Mouse (Mus musculus) c-Kit-positive CD71-positive TER-119-negative erythroid progenitor cells, embryonic 14.5 days (primary cell): ENCODE measurements at regions not wholly inside any gene's neighbourhood (a gene's known extent, or its start where the extent isn't known, plus 50 kb on each side); places are given as distances from the start of the nearest gene placed in this dataset.

Experiments
- DNase-seq: peaks from one replicate; pipeline ENCODE4 v3.0.0-alpha.2; 2013; ENCODE audit warnings: low read depth

DNA sequence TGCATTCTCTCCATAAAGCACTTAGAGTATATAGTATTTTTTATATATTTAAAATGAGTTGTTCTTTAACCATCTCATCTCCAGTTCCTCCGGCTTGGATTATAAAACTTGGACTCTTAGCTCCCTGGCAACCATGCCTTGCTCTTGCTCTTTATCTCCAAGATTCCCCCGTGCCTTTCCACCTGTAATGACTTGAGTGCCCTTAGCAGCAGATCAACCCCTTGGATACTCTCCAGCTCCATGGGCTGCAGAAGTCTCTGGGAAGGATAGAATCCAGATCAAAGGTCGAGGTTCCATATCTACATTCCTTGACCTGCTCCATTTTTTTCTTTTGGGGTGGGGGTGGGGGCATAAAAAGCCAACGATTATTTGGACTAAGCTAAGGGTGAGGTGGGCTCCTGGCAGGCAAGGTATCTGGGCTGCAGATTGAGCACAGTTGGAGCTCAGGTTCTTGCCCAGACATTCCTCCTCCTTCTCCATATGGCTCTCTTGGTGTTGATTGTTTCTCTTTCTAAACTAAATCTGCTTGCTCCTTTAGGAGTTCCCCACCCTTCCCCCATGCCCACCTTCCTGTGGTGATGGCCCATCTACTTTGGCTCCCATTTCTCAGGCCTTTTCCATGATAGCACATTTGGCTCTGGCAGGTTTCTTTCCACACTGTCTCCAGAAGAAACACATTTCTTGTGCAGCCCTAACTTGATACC is 460.9 kb downstream of the Epha4 start:
- DNase-seq: no peak

DNA sequence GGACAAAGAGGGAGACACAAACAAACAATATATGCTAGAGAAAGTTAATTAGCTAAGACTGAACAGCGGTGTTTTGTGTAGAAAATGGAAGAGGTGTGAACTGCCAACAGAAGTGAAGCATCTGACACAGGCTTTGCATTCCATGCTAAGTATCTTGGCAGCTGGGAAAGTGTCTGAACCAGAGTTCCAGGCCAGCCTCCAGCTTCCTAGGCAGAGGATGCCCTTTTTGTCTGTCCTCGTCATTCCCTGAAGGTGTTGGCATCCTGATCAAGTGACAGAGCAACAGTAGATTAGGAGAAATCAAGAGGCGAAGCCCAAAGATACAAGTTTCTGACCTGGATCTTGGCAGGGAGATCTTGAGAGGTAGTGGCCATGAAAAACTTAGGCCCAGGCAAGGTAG is 452.4 kb downstream of the Epha4 start:
- DNase-seq: no peak

DNA sequence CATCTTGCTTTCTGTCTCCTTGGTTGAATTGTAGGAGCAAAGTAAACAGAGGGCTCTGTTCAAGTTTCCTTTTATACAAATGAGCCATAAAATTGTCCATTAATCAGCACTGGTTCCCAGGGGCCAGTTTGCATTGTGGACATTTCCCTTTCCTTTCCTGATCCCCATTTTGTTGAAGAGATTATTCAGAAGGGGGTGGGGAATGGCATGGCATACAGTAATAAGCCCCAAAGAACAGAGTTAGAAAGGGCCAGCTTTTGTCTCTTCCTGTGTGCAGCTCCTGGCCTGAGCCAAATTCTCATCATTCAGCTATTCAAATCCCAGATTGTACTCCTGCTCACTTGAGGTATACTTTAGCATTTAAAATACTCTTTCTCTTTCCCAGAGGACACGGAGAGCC is 441.8 kb downstream of the Epha4 start:
- DNase-seq: no peak

DNA sequence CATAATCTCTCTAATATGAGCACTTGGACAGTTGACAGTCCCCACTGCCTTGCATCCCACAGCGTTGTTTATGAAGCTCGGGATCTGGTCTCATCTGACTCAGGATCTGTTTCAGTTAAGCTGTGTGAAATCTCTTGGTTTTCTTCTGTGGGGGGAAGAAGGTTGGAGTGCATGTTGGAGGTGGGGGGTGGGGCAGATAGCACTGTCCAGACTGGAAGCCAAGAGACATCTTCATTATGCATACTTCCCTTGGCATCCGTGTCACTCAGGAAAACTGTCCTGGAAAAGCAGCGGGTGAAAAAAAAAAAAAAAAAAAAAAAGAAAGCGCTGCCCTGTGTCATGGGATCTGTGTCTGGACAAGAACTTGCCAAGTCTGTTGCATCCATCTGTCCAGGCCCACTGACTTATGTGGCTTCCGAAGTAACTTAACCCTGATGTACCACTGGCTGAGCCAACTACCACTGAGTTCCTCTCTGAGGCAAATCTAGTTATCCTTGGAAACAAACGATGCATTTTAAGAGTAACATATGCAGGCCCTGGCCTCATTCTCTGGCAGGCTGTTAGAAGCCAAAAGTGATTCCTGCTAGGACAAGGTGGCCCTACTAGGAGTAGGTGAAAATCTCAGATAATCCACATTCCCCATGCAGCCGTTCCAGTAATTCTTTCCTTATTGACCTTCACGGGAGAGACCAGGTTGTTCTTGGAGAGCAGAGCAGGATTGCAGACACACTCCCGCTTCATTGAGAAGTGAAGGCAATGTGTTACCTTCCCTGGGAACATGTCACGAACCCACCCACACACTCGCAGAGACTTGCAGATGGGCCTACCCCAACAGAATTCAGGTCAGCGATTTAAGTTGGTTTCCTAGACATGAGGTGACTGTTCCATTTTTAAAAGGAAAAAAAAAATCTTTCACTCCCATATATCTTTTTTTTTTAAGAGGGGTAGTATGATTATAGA is 439.7 kb downstream of the Epha4 start:
- DNase-seq: no peak

DNA sequence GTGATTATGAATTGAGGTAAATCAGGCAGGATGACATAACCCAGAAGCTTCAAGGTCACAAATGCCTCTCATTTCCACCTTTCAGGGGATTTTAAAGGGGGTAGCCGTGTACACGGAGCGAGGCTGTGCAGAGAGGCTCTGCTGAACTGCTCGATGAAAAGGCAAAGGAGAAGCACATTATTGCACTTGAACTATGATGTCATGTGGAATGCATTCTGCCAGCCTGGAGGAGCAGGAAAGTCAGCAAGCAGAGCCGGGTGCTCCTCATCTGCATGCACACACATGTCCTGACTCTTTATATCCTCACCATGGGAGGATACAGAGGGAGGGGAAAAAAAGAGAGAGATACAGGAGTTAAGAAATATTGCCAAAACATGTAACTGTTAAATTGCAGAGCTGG is 434.1 kb downstream of the Epha4 start:
- no peak for DNase-seq

DNA sequence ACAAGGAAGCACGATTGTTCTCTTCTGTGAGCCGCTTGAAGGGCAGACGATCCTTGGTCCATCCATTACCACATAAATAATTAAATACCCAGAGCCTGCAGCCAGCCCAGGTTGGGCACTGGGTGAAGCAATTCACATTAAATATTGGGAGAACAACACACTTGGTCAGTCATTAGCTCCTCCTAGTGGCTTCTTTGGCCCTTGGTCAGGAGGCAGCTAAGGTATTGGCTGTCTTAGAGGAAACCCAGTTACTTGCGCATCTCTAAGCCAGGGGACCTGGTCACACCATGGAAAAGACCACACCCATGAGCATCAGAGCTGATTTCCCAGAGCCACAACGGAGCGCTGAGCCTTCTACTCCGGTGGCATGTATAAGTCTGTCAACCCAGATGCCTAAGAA is 433.2 kb downstream of the Epha4 start:
- DNase-seq: no peak

DNA sequence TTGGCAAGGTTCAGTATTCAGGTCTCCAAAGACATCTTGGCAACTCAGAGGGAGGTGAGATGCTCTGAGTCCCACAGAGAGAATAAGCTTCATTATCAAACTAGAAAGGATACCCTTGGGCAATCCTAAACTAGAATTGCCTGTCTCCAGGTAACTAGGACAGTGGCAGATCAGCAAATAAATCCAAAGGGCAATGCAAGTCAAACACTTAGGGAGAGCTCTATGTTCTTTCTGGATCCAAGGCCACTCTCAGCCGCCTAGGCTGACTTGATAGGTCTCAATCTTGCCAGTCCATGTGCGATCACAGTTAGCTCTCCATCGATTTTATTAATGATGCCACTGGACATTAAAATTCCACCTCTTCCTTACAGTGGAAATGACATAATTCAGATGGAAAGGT is 432.5 kb downstream of the Epha4 start:
- DNase-seq: no peak

DNA sequence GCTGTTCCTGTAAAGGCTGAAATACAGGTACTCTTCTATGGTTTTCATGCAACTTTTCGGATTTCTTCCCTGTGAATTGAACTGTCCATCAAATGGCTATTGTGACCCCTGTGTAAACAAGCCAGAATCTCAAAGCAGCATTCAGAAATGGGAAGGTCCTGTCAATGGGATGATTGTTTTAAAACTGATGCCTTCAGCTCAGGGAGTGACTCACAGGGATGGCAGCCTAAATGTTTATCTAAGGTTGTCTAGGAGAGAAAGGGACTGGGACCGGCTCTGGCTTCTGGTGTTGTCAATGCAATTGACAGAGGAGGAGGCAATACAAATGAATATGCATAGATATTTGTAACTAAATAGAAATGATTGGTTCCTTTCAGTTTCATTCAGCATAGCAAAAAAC is 421.3 kb downstream of the Epha4 start:
- no peak for DNase-seq

DNA sequence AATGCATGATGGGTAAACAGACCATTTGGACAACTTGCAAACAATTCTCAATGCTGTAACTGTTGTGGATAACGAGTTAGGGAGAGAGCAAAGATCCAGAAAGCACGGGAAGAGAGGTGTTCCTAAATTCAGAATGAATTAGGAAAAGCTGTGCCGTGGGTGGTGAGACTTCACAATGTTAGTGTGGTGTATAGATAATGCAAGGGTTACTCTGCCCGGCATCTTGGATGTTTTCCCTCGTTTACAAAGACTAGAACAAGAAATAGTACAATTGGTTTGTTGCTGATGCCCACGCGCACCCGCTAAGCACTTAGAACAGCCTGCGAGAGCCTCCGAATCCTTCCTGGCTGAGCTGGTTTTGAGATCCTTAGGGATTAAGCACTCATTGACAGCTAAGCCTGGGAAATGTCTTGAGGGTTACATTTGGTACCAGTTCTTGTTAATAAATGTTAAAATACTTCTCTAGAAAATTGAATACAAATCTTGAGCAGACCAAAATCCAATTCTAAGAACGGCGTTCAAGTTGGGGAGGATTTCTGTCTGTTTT is 413.1 kb downstream of the Epha4 start:
- DNase-seq: no peak

DNA sequence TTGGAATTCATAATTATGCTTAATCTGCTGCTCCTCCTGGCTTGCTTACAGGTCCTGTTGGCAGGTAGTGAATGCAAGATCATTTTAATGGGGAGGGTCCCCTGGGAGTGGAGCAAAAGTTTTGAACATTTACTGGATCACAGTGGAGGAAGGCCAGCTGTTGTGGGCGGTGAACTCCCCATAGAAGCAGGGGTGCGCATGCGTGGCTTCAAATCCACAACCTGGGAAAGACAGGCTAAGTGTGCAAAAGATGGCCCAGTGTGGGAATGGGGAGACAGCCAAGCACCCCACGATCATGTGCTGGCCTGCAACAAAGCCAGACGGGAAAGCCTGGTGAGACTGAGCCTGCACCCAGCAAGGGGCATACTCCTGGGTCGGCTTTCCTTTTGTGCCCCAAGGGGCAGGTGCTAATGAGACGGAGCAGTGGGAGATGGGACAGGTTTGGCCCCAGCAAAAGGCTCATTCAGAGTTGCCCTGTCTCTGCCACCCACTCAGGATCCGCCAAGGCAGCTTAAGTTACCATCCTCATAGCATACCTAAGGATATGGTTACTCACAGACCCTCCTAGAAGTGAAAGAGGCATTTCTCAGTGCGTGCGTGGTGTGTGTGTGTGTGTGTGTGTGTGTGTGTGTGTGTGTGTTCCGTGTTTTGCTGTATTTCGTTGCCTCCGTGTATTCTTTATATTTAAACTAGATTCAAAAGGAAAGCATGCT is 412.3 kb downstream of the Epha4 start:
- no peak for DNase-seq

DNA sequence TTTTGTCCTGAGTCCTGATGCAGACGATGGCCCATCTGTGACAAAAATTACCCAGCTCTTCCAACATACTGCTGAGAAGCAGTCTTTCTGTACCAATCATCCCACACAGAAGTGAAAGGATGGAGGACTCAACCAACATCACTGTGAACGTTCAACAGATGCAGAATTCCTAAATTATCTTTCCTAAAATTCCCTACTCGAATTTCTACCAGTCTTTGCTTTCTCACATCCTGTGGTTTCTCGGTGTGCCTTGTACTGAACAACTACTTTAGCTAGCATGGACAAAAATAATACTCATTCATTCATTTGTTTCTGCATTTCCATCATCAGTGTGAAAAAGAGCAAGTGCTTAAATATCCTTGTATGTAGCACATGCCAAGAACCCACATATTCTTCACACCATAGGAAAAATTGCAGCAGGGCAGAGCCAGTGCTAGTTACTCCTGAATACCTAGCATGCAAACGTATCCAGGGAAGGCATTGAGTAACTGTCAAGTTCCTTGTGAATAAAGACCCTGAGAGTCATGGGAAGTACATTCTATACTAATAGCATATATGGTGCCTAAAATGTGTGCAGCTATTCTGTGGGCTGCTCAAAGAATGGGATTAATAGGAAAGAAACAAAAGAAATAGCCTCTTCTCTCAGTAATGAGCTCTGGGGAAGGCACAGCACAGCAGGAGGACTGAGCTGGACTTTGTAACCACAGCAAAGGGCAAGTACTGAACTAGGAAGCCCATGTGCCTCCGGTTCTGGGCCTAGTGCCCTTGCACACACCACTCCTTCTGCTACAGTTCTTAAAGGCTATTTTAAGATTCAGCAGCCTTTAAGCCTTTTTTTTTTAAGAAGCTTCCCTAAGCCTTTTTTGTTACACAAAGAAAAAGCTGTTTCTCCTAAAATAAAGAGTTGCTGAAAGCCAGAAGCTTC is 404.8 kb downstream of the Epha4 start:
- no peak for DNase-seq

DNA sequence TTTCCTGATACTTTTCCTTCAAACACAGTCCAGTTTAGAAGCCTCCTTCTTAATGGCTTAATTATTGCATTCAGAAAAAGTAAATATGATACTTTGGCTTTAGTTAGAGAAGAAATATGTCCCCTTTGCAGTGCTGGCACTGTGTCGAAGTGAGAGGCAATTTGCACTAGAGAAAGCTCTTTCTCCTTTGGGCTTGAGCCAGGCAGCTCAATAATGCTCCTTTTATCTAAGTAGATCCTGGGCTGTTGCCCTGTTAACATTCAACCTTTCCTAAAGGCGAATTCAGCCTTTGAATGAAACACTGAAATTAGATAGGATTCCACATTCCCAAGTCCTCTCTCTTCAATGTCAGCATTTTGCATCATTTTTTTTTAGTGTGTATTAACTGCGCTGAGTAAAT is 386.5 kb downstream of the Epha4 start:
- no peak for DNase-seq

DNA sequence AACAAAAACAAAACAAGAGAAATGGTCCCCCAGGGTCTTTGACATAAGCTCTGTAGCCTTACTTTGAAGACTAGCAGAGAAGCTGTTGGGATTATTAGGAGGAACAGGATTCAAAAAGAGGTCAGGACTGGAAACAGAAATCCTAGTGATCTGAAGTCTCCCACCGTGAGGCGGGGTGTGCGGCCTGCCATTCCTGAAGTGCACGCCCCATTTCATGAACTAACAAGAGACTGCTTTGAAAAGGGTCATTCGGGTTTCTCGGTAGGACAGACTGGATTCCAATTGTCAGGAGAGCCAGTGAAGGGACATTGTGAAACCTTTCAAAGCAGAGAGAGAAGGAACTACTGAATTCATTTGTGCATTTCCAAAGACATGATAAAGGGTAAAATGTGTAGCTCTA is 377.2 kb downstream of the Epha4 start:
- no peak for DNase-seq

DNA sequence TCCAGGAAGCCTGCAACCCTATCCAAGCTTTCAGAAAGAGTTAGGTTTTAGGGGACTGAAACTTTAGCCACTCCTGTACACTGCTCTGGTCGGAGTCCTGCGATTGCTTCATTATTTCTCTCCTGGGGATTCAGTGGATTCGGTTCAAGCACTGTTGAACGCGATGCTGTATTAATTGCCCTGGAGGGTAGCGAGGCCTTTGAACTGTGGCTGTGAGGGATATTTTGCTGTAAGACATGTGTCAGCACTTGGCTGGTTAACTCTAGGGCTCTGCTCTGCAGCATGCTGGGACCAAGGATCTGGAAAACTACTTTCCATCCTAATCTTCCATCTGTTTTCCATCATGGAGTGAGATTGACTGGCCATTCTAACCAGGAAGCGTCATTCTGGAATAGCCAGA is 374.0 kb downstream of the Epha4 start:
- DNase-seq: no peak

DNA sequence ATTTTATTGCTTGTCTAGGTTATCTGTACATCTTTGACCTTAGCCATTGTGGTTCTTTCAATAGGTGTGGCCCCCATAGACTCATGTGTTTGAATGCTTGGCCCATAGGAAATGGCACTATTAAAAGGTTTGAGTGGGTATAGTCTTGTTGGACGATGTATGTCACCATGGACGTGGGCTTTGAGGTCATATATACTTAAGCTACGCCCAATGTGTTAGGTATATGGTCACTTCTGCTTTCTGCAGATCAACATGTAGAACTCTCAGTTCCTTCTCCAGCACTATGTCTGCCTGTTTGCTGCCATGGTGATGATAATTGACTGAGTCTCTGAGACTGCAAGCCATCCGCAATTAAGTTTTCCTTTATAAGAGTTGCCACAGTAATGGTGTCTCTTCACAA is 366.8 kb downstream of the Epha4 start:
- no peak for DNase-seq

DNA sequence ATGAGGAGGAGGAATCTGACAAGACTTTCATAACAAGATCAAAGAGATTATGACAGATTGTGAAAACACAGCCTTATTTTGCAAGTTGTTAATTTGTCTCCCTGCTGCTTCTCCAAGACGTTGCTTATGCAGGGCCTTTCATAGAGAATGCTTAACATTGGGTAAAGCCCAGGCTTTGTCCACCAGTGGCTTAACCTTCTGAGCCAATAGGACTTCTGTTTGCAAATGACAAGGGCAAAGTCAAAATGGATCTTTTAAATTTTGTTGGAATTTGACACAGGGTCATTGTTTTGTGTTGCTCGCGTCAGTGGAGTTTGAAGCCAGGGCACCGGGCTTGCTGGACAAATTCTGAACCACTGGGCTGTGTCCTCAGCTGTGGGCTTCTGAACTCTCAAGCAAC is 346.6 kb downstream of the Epha4 start:
- no peak for DNase-seq

DNA sequence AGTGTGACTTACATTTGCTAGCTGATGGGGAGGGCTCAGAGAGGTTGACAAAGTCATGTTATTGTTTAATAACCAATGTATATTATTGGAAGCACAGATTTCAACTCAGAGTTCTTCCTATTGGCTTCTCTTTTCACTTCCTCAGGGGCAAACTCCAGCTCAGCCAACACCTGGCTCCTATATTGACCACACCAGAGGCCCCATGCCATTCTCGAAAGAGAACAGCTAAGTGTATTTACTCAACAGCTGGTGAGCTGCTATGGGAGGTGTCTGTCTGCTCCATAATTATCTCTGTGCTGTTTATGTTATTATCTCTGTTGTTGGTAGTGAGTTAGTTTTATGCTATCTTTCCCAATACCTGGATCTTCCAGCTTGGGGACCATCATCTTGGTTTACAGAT is 342.4 kb downstream of the Epha4 start:
- no peak for DNase-seq

DNA sequence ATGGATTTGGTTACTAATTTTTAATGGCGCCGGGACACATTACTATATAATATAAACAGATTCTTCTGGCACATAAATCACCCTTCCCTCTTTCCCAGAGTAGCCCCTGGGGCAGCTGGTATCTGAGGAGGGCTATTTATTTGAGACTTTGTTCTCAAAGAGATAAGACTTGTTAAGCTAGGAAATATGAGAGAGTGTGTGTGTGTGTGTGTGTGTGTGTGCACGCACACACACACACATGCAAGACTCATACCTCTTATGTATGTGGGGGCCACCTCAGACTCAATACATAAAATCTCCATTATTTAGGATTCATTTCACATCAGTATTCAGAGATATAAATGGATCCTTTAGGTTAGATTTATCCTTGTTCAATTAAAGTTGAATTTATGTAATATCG is 340.1 kb downstream of the Epha4 start:
- DNase-seq: no peak

DNA sequence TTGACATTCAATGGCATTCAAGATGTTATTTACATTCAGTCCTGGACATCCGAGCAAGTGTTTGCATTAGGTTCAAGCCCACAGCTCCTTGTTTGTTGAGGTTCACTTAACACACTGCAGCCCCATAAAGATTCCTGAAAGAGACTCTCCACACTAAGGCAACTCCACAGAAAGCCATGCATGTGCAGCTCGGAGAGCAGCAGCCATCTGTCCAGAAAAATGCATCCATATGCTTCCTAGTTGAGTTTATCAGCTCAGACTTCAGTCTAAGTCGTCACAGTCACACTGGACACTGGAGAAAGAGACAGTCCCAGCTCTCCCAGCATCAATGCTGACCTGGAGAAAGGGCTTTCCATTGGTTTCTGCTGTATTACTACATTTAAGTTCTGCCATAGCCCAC is 339.7 kb downstream of the Epha4 start:
- DNase-seq: no peak

DNA sequence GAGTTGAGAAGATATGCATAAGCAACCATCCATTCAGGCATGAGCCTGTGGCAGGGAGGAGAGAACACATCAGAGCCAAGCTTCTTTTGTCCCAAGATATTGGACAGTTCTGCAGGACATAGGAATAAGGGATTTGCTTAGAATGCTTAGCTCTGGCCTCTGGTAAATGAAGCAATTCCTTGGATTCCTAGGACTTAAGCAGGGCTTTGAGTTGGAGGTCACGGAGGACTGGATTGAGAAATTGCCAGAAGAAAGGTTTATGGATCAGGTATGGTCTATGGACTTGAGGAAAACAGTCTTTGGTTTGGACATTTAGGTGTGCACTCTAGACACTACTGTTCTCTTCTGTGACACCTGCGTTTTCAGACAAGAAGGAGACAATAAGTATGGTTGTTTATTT is 338.4 kb downstream of the Epha4 start:
- DNase-seq: no peak

DNA sequence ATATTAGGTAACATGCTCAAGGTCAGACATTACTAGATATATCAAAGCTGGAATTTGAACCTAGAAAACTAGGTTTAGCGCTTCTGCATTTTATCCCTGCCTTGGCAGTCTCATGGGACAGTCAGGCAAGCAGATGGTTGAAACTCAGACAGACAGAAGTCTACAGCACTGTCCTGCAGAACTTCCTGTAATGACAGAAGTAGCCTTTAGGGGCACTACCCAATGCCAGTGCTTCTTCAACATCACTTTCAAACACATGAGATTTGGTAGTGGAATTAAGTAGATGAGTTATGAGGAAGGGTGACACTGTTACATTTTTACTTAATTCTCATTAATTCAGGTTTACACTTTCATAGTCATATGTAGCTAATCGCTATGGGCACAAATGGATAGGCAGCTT is 330.9 kb downstream of the Epha4 start:
- no peak for DNase-seq

DNA sequence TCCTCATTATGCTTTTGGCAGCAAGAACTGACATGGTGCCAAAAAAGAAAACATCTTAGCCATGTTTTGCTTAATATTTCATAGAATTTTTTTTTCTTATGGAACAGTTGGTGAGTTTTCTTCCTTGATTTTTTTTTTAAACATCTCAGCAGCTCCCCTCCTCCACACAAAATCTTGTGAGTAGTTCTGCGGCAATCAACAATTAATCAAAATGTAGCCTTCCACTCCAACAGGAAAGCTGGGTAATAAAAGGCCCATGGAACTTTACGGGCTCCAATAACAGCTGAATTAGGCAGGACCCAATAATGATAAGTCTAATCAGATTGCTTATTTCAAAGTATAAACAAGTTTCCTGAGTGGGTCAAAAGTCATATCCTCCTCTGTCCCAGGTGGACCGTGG is 324.7 kb downstream of the Epha4 start:
- DNase-seq: no peak
